Mouse (Mus musculus): ENCODE results near the gene Tapbpl. TPM values are rescaled to one million over a fixed set of nuclear protein-coding genes. Genes with fewer than 3 reads are reported as not detected.

The Tapbpl gene
- polyA plus RNA-seq, 1 experiment = 6.5 TPM

DNA sequence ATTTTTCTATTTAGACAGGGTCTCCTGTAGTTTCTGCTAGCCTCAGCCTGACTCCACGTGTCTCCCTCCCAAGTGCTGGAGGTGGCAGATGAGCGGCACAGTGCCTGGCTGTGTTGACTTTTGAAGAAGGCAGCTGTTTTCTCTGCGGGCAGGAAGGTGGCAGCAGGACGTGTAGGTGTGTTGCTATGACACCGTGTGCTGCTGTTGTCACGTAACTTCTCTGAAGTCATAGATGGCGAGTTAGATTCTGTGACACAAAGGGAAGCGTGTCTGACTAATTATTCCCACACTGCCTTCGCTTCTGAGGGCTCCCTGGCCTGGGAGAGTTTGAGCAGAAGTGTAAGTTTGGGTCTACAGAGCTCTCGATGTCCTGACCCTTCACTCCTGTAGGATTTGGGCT lies 33.6 kb upstream of the Tapbpl start:
- no peak overlapping the region for H3K4me2 ChIP-seq (ENCODE audit: low read depth)
- TF ChIP-seq MYOG (IDR thresholded peaks at IDR 0.05; ENCODE audit: control insufficient read depth in 1 of 3, insufficient read depth in 1 of 3, insufficient read length in 2 of 3, low read depth in 2 of 3) (peak in 1 of 3 experiments; percentile 80), E2F4 (IDR thresholded peaks at IDR 0.05; ENCODE audit: insufficient read depth) (no peak), MYOD1 (IDR thresholded peaks at IDR 0.05; ENCODE audit: control insufficient read depth in 1 of 3, insufficient read length in 2 of 3, low read depth in 2 of 3) (peak in 1 of 3 experiments; percentile 82)
- no peaks in the 10 kb centered on the region for H3K79me2 ChIP-seq (ENCODE audit: control insufficient read depth, insufficient read depth)
- H3ac ChIP-seq (ENCODE audit: control insufficient read depth, insufficient read length) = no peak overlapping the region
- H3K27me3 ChIP-seq (ENCODE audit: control insufficient read depth, insufficient read depth, insufficient read length) = no peaks in the 10 kb centered on the region
- H3K4me3 ChIP-seq = no peak overlapping the region
- H3K36me3 ChIP-seq (ENCODE audit: control insufficient read depth, insufficient read depth) = no peaks in the 10 kb centered on the region

DNA sequence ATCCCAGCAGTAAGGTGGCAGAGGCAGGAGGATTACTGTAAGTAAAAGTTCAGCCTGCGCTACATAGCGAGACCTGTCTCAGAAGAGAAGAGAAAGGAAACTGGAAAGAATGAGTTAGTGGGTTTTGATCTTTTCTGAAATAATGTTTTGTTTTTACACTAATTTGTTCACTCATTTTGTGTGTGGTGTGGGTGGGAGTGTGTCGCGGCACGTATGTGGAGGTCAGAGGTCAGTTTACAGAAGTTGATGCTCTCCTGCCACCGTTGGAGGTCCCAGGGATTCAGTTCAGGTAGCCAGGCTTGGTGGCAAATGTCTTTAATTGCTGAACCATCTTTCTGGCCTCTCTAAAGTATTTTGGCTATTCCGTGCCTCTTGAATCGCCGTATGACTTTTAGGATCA lies 32.6 kb upstream of the Tapbpl start:
- no peaks in the 10 kb centered on the region for H3K27me3 ChIP-seq (ENCODE audit: control insufficient read depth, insufficient read depth, insufficient read length)
- H3K36me3 ChIP-seq (ENCODE audit: control insufficient read depth, insufficient read depth) = no peaks in the 10 kb centered on the region
- no peak overlapping the region for H3ac ChIP-seq (ENCODE audit: control insufficient read depth, insufficient read length)
- H3K4me2 ChIP-seq (ENCODE audit: low read depth) = no peak overlapping the region
- H3K79me2 ChIP-seq (ENCODE audit: control insufficient read depth, insufficient read depth) = no peaks in the 10 kb centered on the region
- H3K4me3 ChIP-seq = no peak overlapping the region
- TF ChIP-seq E2F4 (IDR thresholded peaks at IDR 0.05; ENCODE audit: insufficient read depth) = no peak
- TF ChIP-seq MYOD1 (IDR thresholded peaks at IDR 0.05; ENCODE audit: control insufficient read depth in 1 of 3, insufficient read length in 2 of 3, low read depth in 2 of 3) = no peak
- TF ChIP-seq REST (IDR thresholded peaks at IDR 0.05; ENCODE audit: insufficient read depth, insufficient read length) = no peak
- no peak for TF ChIP-seq MYOG (IDR thresholded peaks at IDR 0.05; ENCODE audit: control insufficient read depth in 1 of 3, insufficient read depth in 1 of 3, insufficient read length in 2 of 3, low read depth in 2 of 3)
- no peak for TF ChIP-seq MAX (IDR thresholded peaks at IDR 0.05; ENCODE audit: low read depth)

- no peaks in the 10 kb centered on the region for H3K79me2 ChIP-seq (ENCODE audit: control insufficient read depth, insufficient read depth)
- no peak overlapping the region for H3ac ChIP-seq (ENCODE audit: control insufficient read depth, insufficient read length)
- H3K36me3 ChIP-seq (ENCODE audit: control insufficient read depth, insufficient read depth) = no peaks in the 10 kb centered on the region
- H3K4me3 ChIP-seq = no peak overlapping the region
- H3K4me2 ChIP-seq (ENCODE audit: low read depth) = no peak overlapping the region
- no peak for TF ChIP-seq MYOD1 (IDR thresholded peaks at IDR 0.05; ENCODE audit: control insufficient read depth in 1 of 3, insufficient read length in 2 of 3, low read depth in 2 of 3)
- H3K27me3 ChIP-seq (ENCODE audit: control insufficient read depth, insufficient read depth, insufficient read length) = no peaks in the 10 kb centered on the region
Measured at GRCm38 (mm10) chr6:125260006-125260555, 28.4 kb upstream of the Tapbpl start.

GRCm38 (mm10) chr6:125256222-125256966 lies 24.7 kb upstream of the Tapbpl start:
- Histone ChIP-seq H3ac (ENCODE audit: control insufficient read depth, insufficient read length) (no peak overlapping the region), H3K4me2 (ENCODE audit: low read depth) (peak overlapping the region; percentile 76), H3K27me3 (ENCODE audit: control insufficient read depth, insufficient read depth, insufficient read length) (no peaks in the 10 kb centered on the region), H3K36me3 (ENCODE audit: control insufficient read depth, insufficient read depth) (no peaks in the 10 kb centered on the region), H3K4me3 (no peak overlapping the region), H3K79me2 (ENCODE audit: control insufficient read depth, insufficient read depth) (no peaks in the 10 kb centered on the region)
- TF ChIP-seq POLR2AphosphoS2 (IDR thresholded peaks at IDR 0.05; ENCODE audit: insufficient read length, low read depth) = peak; percentile 95
- peak in 1 of 3 experiments; percentile 78 for TF ChIP-seq MYOD1 (IDR thresholded peaks at IDR 0.05; ENCODE audit: control insufficient read depth in 1 of 3, insufficient read length in 2 of 3, low read depth in 2 of 3)
- no peak for TF ChIP-seq SRF (IDR thresholded peaks at IDR 0.05; ENCODE audit: control insufficient read depth, insufficient read length, low read depth)
- TF ChIP-seq MAX (IDR thresholded peaks at IDR 0.05; ENCODE audit: low read depth) = peak; percentile 90
- peak; percentile 96 for TF ChIP-seq CEBPB (IDR thresholded peaks at IDR 0.05; ENCODE audit: insufficient read depth, poor library complexity, severe bottlenecking)
- TF ChIP-seq TCF12 (IDR thresholded peaks at IDR 0.05; ENCODE audit: insufficient read depth, poor library complexity, severe bottlenecking) = peak; percentile 24
- TF ChIP-seq USF1 (IDR thresholded peaks at IDR 0.05; ENCODE audit: low read depth) = peak; percentile 97
- TF ChIP-seq TCF3 (IDR thresholded peaks at IDR 0.05; ENCODE audit: insufficient read length, low read depth) = peak; percentile 52
- no peak for TF ChIP-seq REST (IDR thresholded peaks at IDR 0.05; ENCODE audit: insufficient read depth, insufficient read length)
- peak in 2 of 3 experiments; percentile 35 to 75 for TF ChIP-seq MYOG (IDR thresholded peaks at IDR 0.05; ENCODE audit: control insufficient read depth in 1 of 3, insufficient read depth in 1 of 3, insufficient read length in 2 of 3, low read depth in 2 of 3)
- TF ChIP-seq POLR2A (IDR thresholded peaks at IDR 0.05; ENCODE audit: insufficient read length, low read depth) = peak; percentile 83

DNA sequence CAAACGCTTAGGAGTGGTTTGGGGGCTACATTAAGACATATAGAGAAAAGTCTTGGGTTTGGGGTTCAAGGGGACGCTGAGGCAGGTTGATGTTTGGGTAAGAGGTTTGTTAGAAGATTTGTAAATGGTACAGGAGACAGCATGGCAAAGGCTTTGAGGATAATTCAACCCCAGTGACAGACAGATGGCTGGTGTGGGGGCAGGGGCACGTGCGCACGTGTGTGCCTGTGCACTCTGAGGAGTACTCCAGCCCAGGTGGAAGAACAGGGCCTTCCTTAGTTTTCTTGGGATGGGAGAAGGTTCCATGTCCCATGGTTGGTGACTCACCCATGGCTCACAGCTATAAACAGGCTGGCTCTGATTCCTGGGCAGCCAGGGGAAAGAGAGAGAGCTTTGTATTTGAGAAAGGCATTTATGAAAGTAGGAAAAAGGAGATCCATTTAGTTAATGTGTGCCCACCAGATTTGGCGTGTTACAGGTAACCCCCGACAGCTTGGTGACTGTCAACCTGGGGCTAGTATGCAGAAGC lies 23.9 kb upstream of the Tapbpl start:
- TF ChIP-seq MYOD1 (IDR thresholded peaks at IDR 0.05; ENCODE audit: control insufficient read depth in 1 of 3, insufficient read length in 2 of 3, low read depth in 2 of 3) (peak in 1 of 3 experiments; percentile 46), E2F4 (IDR thresholded peaks at IDR 0.05; ENCODE audit: insufficient read depth) (no peak)
- no peaks in the 10 kb centered on the region for H3K27me3 ChIP-seq (ENCODE audit: control insufficient read depth, insufficient read depth, insufficient read length)
- no peaks in the 10 kb centered on the region for H3K36me3 ChIP-seq (ENCODE audit: control insufficient read depth, insufficient read depth)

More for the DNA sequence above, 23.9 kb upstream of the Tapbpl start:
- Histone ChIP-seq H3K79me2 (ENCODE audit: control insufficient read depth, insufficient read depth) (no peaks in the 10 kb centered on the region), H3K4me2 (ENCODE audit: low read depth) (peak overlapping the region; percentile 76), H3K4me3 (no peak overlapping the region), H3ac (ENCODE audit: control insufficient read depth, insufficient read length) (no peak overlapping the region)

Data from myocyte (in vitro differentiated cells).